Comparison of ENCODE assay signal across 13 mouse cellular contexts in genomic region chr5:144289769-144290440, GRCm38 (mm10). TPM values are rescaled to one million over a fixed set of nuclear protein-coding genes. Genes with fewer than 3 reads are reported as not detected.
DNase-seq lines count a peak whose midpoint lies in the region; ATAC-seq lines count a peak whose summit lies in the region.
"Had no signal": no experiment of that assay in that cellular context is flagged by ENCODE, and none has a peak within 500 bp of the region (broad histone marks: within the 10 kb centered on the region; RNA-seq: fewer than 3 reads in every experiment).

No protein-coding gene starts in this region.

- no peak overlapping the region for H3K4me3 ChIP-seq in midbrain, embryonic 15.5 days
- H3K4me3 ChIP-seq: embryonic facial prominence, embryonic 13.5 days; kidney, embryonic 15.5 days had no signal

- H3K9me3 ChIP-seq in midbrain, embryonic 15.5 days = no peaks in the 10 kb centered on the region
- H3K9me3 ChIP-seq: embryonic facial prominence, embryonic 13.5 days; kidney, embryonic 15.5 days had no signal

- no peak overlapping the region for H3K27ac ChIP-seq in midbrain, embryonic 15.5 days
- H3K27ac ChIP-seq: embryonic facial prominence, embryonic 13.5 days; kidney, embryonic 15.5 days had no signal

- H3K36me3 ChIP-seq in midbrain, embryonic 15.5 days (replicated peaks) = no peaks in the 10 kb centered on the region

- H3K4me1 ChIP-seq in midbrain, embryonic 15.5 days = no peaks in the 10 kb centered on the region
- H3K4me1 ChIP-seq: kidney, embryonic 15.5 days had no signal

- WGBS in midbrain, embryonic 15.5 days = 91% methylated on average over 4 of the region's 4 CpGs

- no peak for ATAC-seq in midbrain, embryonic 15.5 days (replicated peaks)

- no peak overlapping the region for H3K9ac ChIP-seq in midbrain, embryonic 15.5 days
- H3K9ac ChIP-seq: embryonic facial prominence, embryonic 13.5 days; kidney, embryonic 15.5 days had no signal

- peak; percentile 94 for DNase-seq in heart, adult 11 months
- no peak for DNase-seq in heart, postnatal 36 days
- peak; percentile 36 to 41 for DNase-seq in right cerebral cortex, adult 2 months (ENCODE audit: low spot score in 2 of 2)
- DNase-seq in right cerebral cortex, postnatal 4 days = no peak
- DNase-seq in heart, postnatal 4 days = peak; percentile 45
- peak; percentile 82 for DNase-seq in telencephalon, adult 2 months (ENCODE audit: low read depth, low spot score)
- DNase-seq in cerebellum, postnatal 36 days = no peak
- DNase-seq: liver; midbrain, embryonic 14.5 days had no signal

- intact Hi-C loops in heart, postnatal 36 days (cut with DNase I) = loop anchor here (5.0 kb wide), 1 partner anchor 67 kb away; the partner anchor contains the start of gene Baiap2l1

- H3K4me2 ChIP-seq in midbrain, embryonic 15.5 days = no peak overlapping the region
- H3K4me2 ChIP-seq: embryonic facial prominence, embryonic 13.5 days; kidney, embryonic 15.5 days had no signal

- H3K27me3 ChIP-seq in midbrain, embryonic 15.5 days (replicated peaks) = no peaks in the 10 kb centered on the region
- H3K27me3 ChIP-seq: CH12.LX; embryonic facial prominence, embryonic 13.5 days; kidney, embryonic 15.5 days had no signal

RNA-seq across cellular contexts. Expression of gene Bri3, which starts 45.7 kb away (rescaled TPM):
- 100 to 1,000 TPM; 129 to 137 TPM for total RNA-seq in heart, postnatal 36 days (2021)
- total RNA-seq in heart, postnatal 4 days (2021) = 100 to 1,000 TPM; 180 to 221 TPM
- 108 and 113 TPM in 2 replicates for polyA plus RNA-seq in midbrain, embryonic 15.5 days (2015; fragmentation: Nextera tagmentation; extraction: Ambion mirVana)

Comparison
In these comparisons a context has a peak if more than half of its experiments do, and no peak if none do; other contexts are left out.
1. DNase-seq: peak in heart, adult 11 months (single experiment), right cerebral cortex, adult 2 months (2 of 2), heart, postnatal 4 days (single experiment) and telencephalon, adult 2 months (single experiment); none in heart, postnatal 36 days (0 of 2), right cerebral cortex, postnatal 4 days (single experiment) and cerebellum, postnatal 36 days (0 of 2).